Mouse (Mus musculus): ENCODE data around the gene Nr2f2. TPM values are rescaled to one million over a fixed set of nuclear protein-coding genes. Genes with fewer than 3 reads are reported as not detected.
A peak's percentile ranks its signal among the peaks of the same experiment; 100 is the strongest.

Gene Nr2f2
- polyA plus RNA-seq, 1 experiment from 2014 or later = 55.5 TPM

DNA sequence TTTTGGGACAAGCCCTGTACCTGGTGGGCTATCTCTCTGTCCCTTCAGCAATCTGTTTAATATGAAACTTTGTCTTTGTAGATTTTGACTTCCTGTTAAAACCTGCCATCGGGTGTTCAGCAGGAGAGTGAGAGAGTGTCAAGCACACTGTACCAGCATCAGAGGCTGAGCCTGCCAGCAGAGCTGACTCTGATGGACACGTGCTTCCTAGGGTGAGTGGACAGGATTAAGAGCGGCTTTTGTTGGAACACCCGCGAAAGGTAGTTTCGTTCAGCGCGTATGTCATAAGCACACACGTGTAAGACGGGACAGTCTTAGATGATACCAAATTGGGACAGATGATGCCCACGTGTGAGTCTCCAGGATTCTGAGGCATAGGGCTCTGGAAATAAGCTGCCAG lies 40.0 kb upstream of the Nr2f2 start:
- no peaks in the 10 kb centered on the region for H3K9me3 ChIP-seq (ENCODE audit: control insufficient read depth, low read length)
- no peak overlapping the region for H3K4me2 ChIP-seq (ENCODE audit: low read depth, low read length)
- H3K9ac ChIP-seq (ENCODE audit: low read depth, low read length) = no peak overlapping the region
- H3K27ac ChIP-seq (replicated peaks; ENCODE audit: low read depth, low read length) = no peak overlapping the region
- no peaks in the 10 kb centered on the region for H3K4me1 ChIP-seq (ENCODE audit: control insufficient read depth, insufficient read depth, low read length)
- H3K4me3 ChIP-seq (ENCODE audit: low read depth, low read length) = no peak overlapping the region
- no peaks in the 10 kb centered on the region for H3K36me3 ChIP-seq (ENCODE audit: control insufficient read depth, insufficient read depth, low read length)
- ATAC-seq (ENCODE audit: low read depth) = no peak
- WGBS = 90% methylated on average over 11 of the region's 11 CpGs
- no peaks in the 10 kb centered on the region; the same call in 1 of the 2 replicates for H3K27me3 ChIP-seq (replicated peaks; ENCODE audit: control insufficient read depth, insufficient read depth, low read length)
- no peak for DNase-seq (ENCODE audit: low spot score)

DNA sequence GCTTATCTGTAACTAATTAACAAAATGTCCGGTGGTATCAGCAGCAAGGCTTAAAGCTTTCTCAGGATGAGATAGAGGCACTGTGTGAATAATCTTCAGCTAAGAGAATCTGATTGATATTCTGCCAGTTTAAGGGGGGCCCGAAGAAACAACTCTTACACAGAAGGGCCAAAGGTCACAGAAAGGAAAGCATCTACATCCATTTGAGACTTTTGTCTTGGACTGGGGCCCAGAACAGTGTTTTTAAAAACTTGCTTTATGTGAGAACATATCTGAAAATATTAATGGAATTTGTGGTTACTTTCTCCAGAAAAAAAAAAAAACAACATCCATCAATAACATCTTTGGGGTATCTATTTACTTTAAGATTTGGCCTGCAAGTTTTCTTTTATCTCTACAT lies 38.9 kb upstream of the Nr2f2 start:
- Histone ChIP-seq H3K4me2 (ENCODE audit: low read depth, low read length) (no peak overlapping the region), H3K4me1 (ENCODE audit: control insufficient read depth, insufficient read depth, low read length) (no peaks in the 10 kb centered on the region), H3K27me3 (replicated peaks; ENCODE audit: control insufficient read depth, insufficient read depth, low read length) (no peaks in the 10 kb centered on the region; the same call in 1 of the 2 replicates), H3K27ac (replicated peaks; ENCODE audit: low read depth, low read length) (no peak overlapping the region), H3K36me3 (ENCODE audit: control insufficient read depth, insufficient read depth, low read length) (no peaks in the 10 kb centered on the region), H3K4me3 (ENCODE audit: low read depth, low read length) (no peak overlapping the region), H3K9ac (ENCODE audit: low read depth, low read length) (no peak overlapping the region), H3K9me3 (ENCODE audit: control insufficient read depth, low read length) (no peaks in the 10 kb centered on the region)
- ATAC-seq (ENCODE audit: low read depth) = no peak
- 52% methylated on average over 2 of the region's 2 CpGs for WGBS
- peak; percentile 46 for DNase-seq (ENCODE audit: low spot score)

DNA sequence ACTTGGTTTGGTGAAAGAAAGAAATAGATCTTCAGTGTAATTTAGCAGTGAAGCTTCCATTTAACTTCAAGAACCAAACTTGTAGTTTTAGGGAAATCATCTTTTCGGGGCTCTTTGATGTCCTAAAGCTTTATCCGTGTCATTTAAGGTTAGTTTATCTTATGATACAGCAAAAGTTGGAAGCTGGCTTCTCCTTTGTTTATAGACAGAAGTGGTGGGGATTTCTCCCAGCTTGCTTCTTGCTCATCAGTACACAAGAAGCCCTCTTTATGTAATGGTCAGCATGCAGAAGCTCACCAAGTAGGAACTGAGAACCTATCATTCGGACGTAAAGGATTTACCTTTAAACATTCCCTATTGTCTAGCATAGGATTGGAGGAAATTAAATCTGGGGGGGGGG lies 16.3 kb upstream of the Nr2f2 start:
- H3K4me1 ChIP-seq (ENCODE audit: control insufficient read depth, insufficient read depth, low read length) = no peaks in the 10 kb centered on the region
- H3K36me3 ChIP-seq (ENCODE audit: control insufficient read depth, insufficient read depth, low read length) = no peaks in the 10 kb centered on the region
- ATAC-seq (ENCODE audit: low read depth) (no peak), DNase-seq (ENCODE audit: low spot score) (no peak)
- no peaks in the 10 kb centered on the region for H3K9me3 ChIP-seq (ENCODE audit: control insufficient read depth, low read length)
- H3K4me2 ChIP-seq (ENCODE audit: low read depth, low read length) = no peak overlapping the region
- 88% methylated on average over 4 of the region's 4 CpGs for WGBS
- no peak overlapping the region for H3K9ac ChIP-seq (ENCODE audit: low read depth, low read length)
- peaks cover 20% of the 10 kb centered on the region for H3K27me3 ChIP-seq (replicated peaks; ENCODE audit: control insufficient read depth, insufficient read depth, low read length)
- H3K4me3 ChIP-seq (ENCODE audit: low read depth, low read length) = no peak overlapping the region
- H3K27ac ChIP-seq (replicated peaks; ENCODE audit: low read depth, low read length) = no peak overlapping the region

DNA sequence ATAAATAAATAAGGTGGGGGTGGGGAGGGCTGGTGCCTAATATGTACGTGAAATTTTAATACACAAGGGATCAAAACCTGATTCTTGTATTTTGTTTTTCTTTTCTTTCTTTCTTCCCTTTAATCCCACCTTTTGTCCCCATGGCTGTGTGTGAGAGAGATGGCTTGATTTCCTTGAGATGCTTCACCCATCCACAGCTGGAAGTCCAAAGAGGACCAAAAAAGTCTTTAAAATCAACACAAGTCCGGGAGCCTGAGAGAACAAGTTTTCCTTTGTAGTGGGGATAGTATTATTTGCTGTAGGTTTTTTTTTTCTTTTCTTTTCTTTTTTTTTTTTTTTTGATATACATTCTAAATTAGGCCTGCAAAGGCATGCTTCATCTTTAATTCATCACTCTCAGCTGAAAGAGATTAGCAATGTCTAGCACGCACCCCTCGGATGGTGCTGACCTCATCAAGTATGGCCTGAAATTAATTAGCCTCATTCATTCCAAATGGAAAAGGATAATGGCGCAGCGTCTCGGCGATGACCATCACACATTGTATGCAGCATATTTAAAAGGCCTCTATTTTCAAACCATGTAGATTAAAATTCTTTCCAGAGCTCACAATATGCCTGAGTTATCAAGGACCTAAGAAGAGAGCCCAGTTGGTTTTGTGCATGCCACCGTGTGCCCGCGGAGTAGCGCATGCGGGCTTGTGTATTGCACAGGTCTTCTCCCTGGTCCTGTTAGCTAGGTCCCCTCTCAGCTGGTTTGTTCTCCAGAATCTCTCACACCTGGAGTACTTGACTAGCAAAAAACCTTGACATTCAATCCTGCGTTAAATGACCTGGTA lies 15.1 kb upstream of the Nr2f2 start:
- Histone ChIP-seq H3K4me3 (ENCODE audit: low read depth, low read length) (no peak overlapping the region), H3K4me2 (ENCODE audit: low read depth, low read length) (no peak overlapping the region), H3K27me3 (replicated peaks; ENCODE audit: control insufficient read depth, insufficient read depth, low read length) (peaks cover 21% of the 10 kb centered on the region), H3K9me3 (ENCODE audit: control insufficient read depth, low read length) (no peaks in the 10 kb centered on the region), H3K9ac (ENCODE audit: low read depth, low read length) (no peak overlapping the region), H3K27ac (replicated peaks; ENCODE audit: low read depth, low read length) (no peak overlapping the region), H3K36me3 (ENCODE audit: control insufficient read depth, insufficient read depth, low read length) (no peaks in the 10 kb centered on the region), H3K4me1 (ENCODE audit: control insufficient read depth, insufficient read depth, low read length) (no peaks in the 10 kb centered on the region)
- ATAC-seq (ENCODE audit: low read depth) (no peak), DNase-seq (ENCODE audit: low spot score) (no peak)
- WGBS = 73% methylated on average over 14 of the region's 14 CpGs

DNA sequence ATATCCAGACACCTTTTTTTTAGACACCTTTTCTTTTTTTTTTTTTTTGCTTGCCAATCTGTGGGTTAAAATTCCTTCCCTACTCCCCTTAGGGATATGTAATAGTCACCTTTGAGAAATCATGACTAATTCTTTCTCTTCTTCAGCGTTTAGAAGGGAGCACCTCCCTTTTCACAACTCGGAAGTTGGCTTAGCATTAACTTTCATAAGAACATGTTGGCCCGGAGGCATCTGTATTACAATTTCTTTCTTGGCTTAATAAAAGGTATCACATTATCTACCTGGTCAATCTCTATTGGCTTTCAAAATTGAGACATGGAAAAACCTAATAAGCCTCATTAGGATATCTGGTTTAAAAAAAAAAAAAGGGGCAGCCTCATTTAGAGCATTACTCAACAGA lies 14.4 kb upstream of the Nr2f2 start:
- Histone ChIP-seq H3K9ac (ENCODE audit: low read depth, low read length) (no peak overlapping the region), H3K4me1 (ENCODE audit: control insufficient read depth, insufficient read depth, low read length) (no peaks in the 10 kb centered on the region), H3K27me3 (replicated peaks; ENCODE audit: control insufficient read depth, insufficient read depth, low read length) (peaks cover 21% of the 10 kb centered on the region), H3K36me3 (ENCODE audit: control insufficient read depth, insufficient read depth, low read length) (no peaks in the 10 kb centered on the region), H3K9me3 (ENCODE audit: control insufficient read depth, low read length) (no peaks in the 10 kb centered on the region), H3K4me3 (ENCODE audit: low read depth, low read length) (no peak overlapping the region), H3K4me2 (ENCODE audit: low read depth, low read length) (no peak overlapping the region), H3K27ac (replicated peaks; ENCODE audit: low read depth, low read length) (no peak overlapping the region)
- ATAC-seq (ENCODE audit: low read depth) (no peak), DNase-seq (ENCODE audit: low spot score) (no peak)
- WGBS = 51% methylated on average over 3 of the region's 3 CpGs

DNA sequence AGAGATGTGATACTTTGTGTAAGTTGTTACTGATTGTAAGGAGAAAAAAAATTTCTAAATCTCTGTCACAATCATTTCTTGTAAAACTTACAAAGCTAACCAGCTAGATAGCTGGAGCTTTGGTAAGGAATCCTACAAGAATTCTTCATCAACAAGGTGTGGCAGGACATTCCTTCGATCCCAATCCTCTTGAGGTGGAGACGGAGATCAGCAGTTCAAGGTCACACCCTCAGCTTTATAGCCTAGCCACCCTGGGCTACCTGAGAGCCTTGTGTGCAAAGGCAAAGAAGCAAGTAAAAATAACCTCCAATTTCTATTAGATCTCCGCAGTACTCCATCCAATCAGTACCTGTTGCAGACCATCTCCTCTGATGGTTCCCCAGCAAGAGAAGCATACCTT lies 13.7 kb upstream of the Nr2f2 start:
- WGBS = 71% methylated on average over 3 of the region's 3 CpGs

DNA sequence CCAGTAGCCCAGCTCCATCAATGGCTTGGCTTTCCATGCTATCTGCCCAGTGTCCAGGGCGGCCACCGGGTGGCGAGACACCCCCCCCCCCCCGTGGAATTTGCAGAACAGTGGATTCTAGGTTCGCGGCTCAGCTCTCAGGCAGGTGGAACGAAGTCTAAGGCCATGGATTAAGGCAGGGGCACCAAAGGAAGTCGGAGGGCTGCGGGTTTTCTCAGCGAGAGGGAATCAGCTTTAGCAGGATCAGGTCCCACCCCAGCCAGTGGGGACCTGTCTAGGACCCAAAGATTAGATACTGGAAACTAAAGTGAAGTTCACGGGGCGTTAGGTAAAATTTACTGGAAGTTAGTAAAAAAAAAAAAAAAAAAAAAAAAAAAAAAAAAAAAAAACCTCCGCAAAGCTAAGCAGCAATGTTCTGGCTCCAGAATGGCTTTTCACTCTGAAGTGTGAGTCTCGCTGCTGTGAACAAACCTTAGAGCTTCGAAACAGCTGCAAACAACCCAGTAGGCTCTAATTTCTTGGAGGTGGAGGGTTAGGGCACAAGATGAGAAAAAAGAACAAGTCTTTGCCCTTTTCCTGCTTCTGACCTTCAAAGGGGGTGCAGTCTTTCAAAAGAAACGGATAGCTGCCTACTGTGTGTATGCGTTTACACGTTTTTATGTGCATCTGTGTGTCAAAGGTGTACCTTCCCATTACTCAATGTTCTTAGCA lies 4.2 kb upstream of the Nr2f2 start:
- H3K9ac ChIP-seq (ENCODE audit: low read depth, low read length) = 0 out of 2 replicates have a peak overlapping the region, but pooled peaks have one; percentile 56
- H3K27me3 ChIP-seq (replicated peaks; ENCODE audit: control insufficient read depth, insufficient read depth, low read length) = peaks cover 60% of the 10 kb centered on the region
- 7% methylated on average over 18 of the region's 18 CpGs for WGBS

More for the DNA sequence above, 13.7 kb upstream of the Nr2f2 start:
- Histone ChIP-seq H3K27ac (replicated peaks; ENCODE audit: low read depth, low read length) (no peak overlapping the region), H3K4me1 (ENCODE audit: control insufficient read depth, insufficient read depth, low read length) (no peaks in the 10 kb centered on the region), H3K36me3 (ENCODE audit: control insufficient read depth, insufficient read depth, low read length) (no peaks in the 10 kb centered on the region), H3K9ac (ENCODE audit: low read depth, low read length) (no peak overlapping the region), H3K4me3 (ENCODE audit: low read depth, low read length) (no peak overlapping the region), H3K9me3 (ENCODE audit: control insufficient read depth, low read length) (no peaks in the 10 kb centered on the region), H3K27me3 (replicated peaks; ENCODE audit: control insufficient read depth, insufficient read depth, low read length) (peaks cover 21% of the 10 kb centered on the region), H3K4me2 (ENCODE audit: low read depth, low read length) (no peak overlapping the region)
- DNase-seq (ENCODE audit: low spot score) (no peak), ATAC-seq (ENCODE audit: low read depth) (no peak)

DNA sequence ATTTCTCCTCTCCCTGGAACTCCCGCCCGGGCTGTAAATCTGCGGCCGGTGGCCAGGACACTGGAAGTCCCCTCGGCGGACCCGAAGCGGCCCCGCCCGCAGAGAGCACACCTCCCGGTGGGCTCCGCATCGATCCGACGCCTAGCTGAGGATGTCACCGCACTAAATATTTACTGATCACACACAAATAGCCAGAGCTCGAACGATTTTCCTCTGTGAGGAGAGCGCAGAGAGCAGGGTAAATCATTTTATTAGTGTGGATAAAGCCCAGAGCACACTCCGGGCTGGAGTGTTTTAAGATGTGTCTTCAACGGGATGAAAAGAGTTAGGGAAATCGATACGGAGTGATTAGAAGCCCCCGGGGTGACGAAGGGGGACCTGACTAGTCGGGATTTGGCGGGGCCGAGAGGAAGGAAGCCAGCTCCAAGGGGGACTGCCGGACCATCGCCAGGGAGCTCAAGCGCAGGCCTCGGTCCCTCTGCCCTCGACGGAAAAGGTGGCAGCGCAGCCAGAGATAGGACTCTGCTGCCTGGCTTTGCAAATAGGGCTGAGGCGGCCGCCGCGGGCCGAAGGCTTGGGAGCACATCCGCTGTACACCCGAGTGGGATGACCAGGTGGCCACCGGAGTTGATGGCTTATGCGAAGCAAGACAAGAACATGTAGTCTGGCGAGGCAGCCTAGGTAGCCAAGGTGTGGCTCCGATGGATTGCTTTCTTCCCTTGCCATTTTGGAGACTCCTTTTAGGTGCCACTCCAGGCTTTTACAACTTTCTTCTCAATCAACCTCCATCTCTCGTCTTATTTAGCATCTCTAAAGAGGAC lies 3.4 kb upstream of the Nr2f2 start:
- ATAC-seq (ENCODE audit: low read depth) (0 out of 2 replicates have a peak, but pooled peaks have one; percentile 21), DNase-seq (ENCODE audit: low spot score) (no peak)
- H3K9ac ChIP-seq (ENCODE audit: low read depth, low read length) = peak overlapping the region; percentile 56
- H3K36me3 ChIP-seq (ENCODE audit: control insufficient read depth, insufficient read depth, low read length) = no peaks in the 10 kb centered on the region
- H3K27me3 ChIP-seq (replicated peaks; ENCODE audit: control insufficient read depth, insufficient read depth, low read length) = peaks cover 60% of the 10 kb centered on the region
- H3K4me1 ChIP-seq (ENCODE audit: control insufficient read depth, insufficient read depth, low read length) = no peaks in the 10 kb centered on the region; the same call in 1 of the 2 replicates
- under 1% methylated on average over 47 of the region's 47 CpGs for WGBS
- peak overlapping the region; percentile 36 for H3K4me3 ChIP-seq (ENCODE audit: low read depth, low read length)
- H3K27ac ChIP-seq (replicated peaks; ENCODE audit: low read depth, low read length) = peak overlapping the region; percentile 40; the same call in 1 of the 2 replicates
- peak overlapping the region; percentile 58 for H3K4me2 ChIP-seq (ENCODE audit: low read depth, low read length)
- no peaks in the 10 kb centered on the region for H3K9me3 ChIP-seq (ENCODE audit: control insufficient read depth, low read length)

More for the DNA sequence above, 4.2 kb upstream of the Nr2f2 start:
- DNase-seq (ENCODE audit: low spot score) = peak; percentile 45
- H3K4me2 ChIP-seq (ENCODE audit: low read depth, low read length) = peak overlapping the region; percentile 58
- no peaks in the 10 kb centered on the region for H3K9me3 ChIP-seq (ENCODE audit: control insufficient read depth, low read length)
- H3K36me3 ChIP-seq (ENCODE audit: control insufficient read depth, insufficient read depth, low read length) = no peaks in the 10 kb centered on the region
- peak overlapping the region; percentile 36 for H3K4me3 ChIP-seq (ENCODE audit: low read depth, low read length)
- ATAC-seq (ENCODE audit: low read depth) = no peak
- H3K27ac ChIP-seq (replicated peaks; ENCODE audit: low read depth, low read length) = no peak overlapping the region
- H3K4me1 ChIP-seq (ENCODE audit: control insufficient read depth, insufficient read depth, low read length) = no peaks in the 10 kb centered on the region; the same call in 1 of the 2 replicates
